Mouse (Mus musculus) layer of hippocampus, adult 2 months (tissue): ENCODE measurements at regions not wholly inside any gene's neighbourhood (a gene's known extent, or its start where the extent isn't known, plus 50 kb on each side); places are given as distances from the start of the nearest gene placed in this dataset.

ENCODE experiments used
- DNase-seq, 2 experiments: peaks; one replicate each; pipeline ENCODE4 v3.0.0; 2022; ENCODE audit warnings: low spot score in 2 of 2
- H3K27ac ChIP-seq: fragments of 200-600 bp; 2 replicates; pipeline ENCODE4 v1.8.1; 2022
- H3K4me3 ChIP-seq: fragments of 200-600 bp; 2 replicates; pipeline ENCODE4 v1.8.1; 2022; ENCODE audit warnings: mild to moderate bottlenecking
- CTCF ChIP-seq: fragments of 200-600 bp; conservative IDR thresholded peaks from 2 replicates; pipeline ENCODE4 v1.8.1; 2022; ENCODE audit warnings: antibody characterized with exemption, mild to moderate bottlenecking, moderate library complexity

- H3K27ac ChIP-seq: no peak overlapping the region
- TF ChIP-seq CTCF: no peak
- peak in 1 of 2 experiments; percentile 22 for DNase-seq
- H3K4me3 ChIP-seq: no peak overlapping the region
Observed at GRCm38 (mm10) chr4:47818371-47819159, 226.4 kb upstream of the Nr4a3 start.

GRCm38 (mm10) chr4:47820562-47820961, 224.4 kb upstream of the Nr4a3 start:
- TF ChIP-seq CTCF: no peak
- H3K27ac ChIP-seq: no peak overlapping the region
- no peak for DNase-seq

GRCm38 (mm10) chr4:47823299-47823698, 221.7 kb upstream of the Nr4a3 start:
- H3K27ac ChIP-seq: no peak overlapping the region
- H3K4me3 ChIP-seq: no peak overlapping the region
- TF ChIP-seq CTCF: no peak
- DNase-seq: no peak

More at GRCm38 (mm10) chr4:47820562-47820961, 224.4 kb upstream of the Nr4a3 start:
- no peak overlapping the region for H3K4me3 ChIP-seq

- Histone ChIP-seq H3K27ac (no peak overlapping the region), H3K4me3 (no peak overlapping the region)
- peak in 1 of 2 experiments; percentile 8 for DNase-seq
- TF ChIP-seq CTCF: no peak
Observed at GRCm38 (mm10) chr4:47824083-47824482, 220.9 kb upstream of the Nr4a3 start.

GRCm38 (mm10) chr4:47832905-47833304, 212.0 kb upstream of the Nr4a3 start:
- no peak for TF ChIP-seq CTCF
- DNase-seq: no peak
- H3K4me3 ChIP-seq: no peak overlapping the region
- H3K27ac ChIP-seq: no peak overlapping the region

- H3K4me3 ChIP-seq: no peak overlapping the region
- no peak for DNase-seq
- no peak for TF ChIP-seq CTCF
- no peak overlapping the region for H3K27ac ChIP-seq
Observed at GRCm38 (mm10) chr4:47838411-47838810, 206.5 kb upstream of the Nr4a3 start.

GRCm38 (mm10) chr4:47842128-47842656, 202.8 kb upstream of the Nr4a3 start:
- Histone ChIP-seq H3K27ac (no peak overlapping the region), H3K4me3 (no peak overlapping the region)
- no peak for DNase-seq
- TF ChIP-seq CTCF: no peak

- TF ChIP-seq CTCF: no peak
Observed at GRCm38 (mm10) chr4:47845239-47845638, 199.7 kb upstream of the Nr4a3 start.

GRCm38 (mm10) chr4:47846389-47847318, 198.3 kb upstream of the Nr4a3 start:
- no peak overlapping the region for H3K4me3 ChIP-seq
- TF ChIP-seq CTCF: no peak
- no peak for DNase-seq
- no peak overlapping the region for H3K27ac ChIP-seq

More at GRCm38 (mm10) chr4:47845239-47845638, 199.7 kb upstream of the Nr4a3 start:
- H3K27ac ChIP-seq: no peak overlapping the region
- no peak for DNase-seq
- H3K4me3 ChIP-seq: no peak overlapping the region

GRCm38 (mm10) chr4:47861151-47861550, 183.8 kb upstream of the Nr4a3 start:
- DNase-seq: no peak
- Histone ChIP-seq H3K27ac (no peak overlapping the region), H3K4me3 (no peak overlapping the region)
- TF ChIP-seq CTCF: no peak

- no peak for DNase-seq
Observed at GRCm38 (mm10) chr4:47870010-47870637, 174.8 kb upstream of the Nr4a3 start.

GRCm38 (mm10) chr4:47870638-47871019, 174.3 kb upstream of the Nr4a3 start:
- no peak for DNase-seq
- H3K27ac ChIP-seq: no peak overlapping the region
- no peak for TF ChIP-seq CTCF
- H3K4me3 ChIP-seq: no peak overlapping the region

More at GRCm38 (mm10) chr4:47870010-47870637, 174.8 kb upstream of the Nr4a3 start:
- no peak for TF ChIP-seq CTCF
- Histone ChIP-seq H3K4me3 (no peak overlapping the region), H3K27ac (no peak overlapping the region)

GRCm38 (mm10) chr4:47881560-47881959, 163.4 kb upstream of the Nr4a3 start:
- TF ChIP-seq CTCF: no peak
- peak; percentile 67 to 87 for DNase-seq
- H3K4me3 ChIP-seq: peak overlapping the region; percentile 29; the same call in 1 of the 2 replicates
- peak overlapping the region; percentile 82 for H3K27ac ChIP-seq
